Mouse (Mus musculus): Measurements from ENCODE around the gene Heg1. TPM values are rescaled to one million over a fixed set of nuclear protein-coding genes. Genes with fewer than 3 reads are reported as not detected.

The Heg1 gene
- polyA plus RNA-seq, 1 experiment: 23.4 TPM

DNA sequence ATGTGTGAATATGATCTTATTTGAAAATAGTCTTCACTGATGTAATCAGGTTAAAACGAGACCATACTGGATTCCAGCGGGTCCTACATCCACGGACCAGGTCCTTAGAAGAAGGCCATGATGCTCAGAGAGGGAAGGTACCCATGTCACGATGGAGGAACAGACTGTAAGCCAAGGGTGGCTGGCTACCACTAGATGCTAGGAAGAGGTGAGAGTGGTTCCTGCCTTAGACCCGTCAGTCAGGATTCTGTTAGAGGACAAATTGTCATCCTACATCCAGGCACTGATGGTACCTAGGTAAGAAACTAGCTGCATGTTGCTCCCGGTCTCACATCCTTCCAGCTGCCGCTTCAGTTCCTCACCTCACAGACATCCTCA is 6.9 kb upstream of the Heg1 start:
- no peak for DNase-seq (ENCODE audit: low read depth)
- TF ChIP-seq CTCF (IDR thresholded peaks at IDR 0.05; ENCODE audit: borderline replicate concordance, extremely low read depth, insufficient read depth, insufficient read length) (no peak), POLR2A (IDR thresholded peaks at IDR 0.05; ENCODE audit: borderline replicate concordance, extremely low read depth, insufficient read depth, insufficient read length, poor library complexity, severe bottlenecking) (no peak)

DNA sequence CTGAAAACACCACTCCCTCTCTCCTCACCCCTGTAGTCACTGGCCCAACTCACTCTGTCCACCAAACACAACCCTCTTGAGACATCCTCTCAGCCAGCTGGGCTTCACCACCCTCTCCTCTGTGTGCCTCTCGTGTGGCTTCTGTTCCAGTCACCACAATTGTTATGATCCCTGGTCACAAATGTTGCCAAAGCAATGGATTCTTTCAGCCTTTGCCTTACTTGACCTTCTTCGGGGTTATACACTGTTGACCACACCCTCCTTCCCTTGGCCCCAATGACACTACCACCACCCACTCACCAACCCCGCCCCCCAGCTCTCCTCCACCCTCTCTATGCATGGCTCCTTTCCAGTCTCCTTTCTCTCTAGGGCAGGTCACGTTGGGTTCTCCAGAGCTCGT is 6.3 kb upstream of the Heg1 start:
- no peak for DNase-seq (ENCODE audit: low read depth)
- TF ChIP-seq POLR2A (IDR thresholded peaks at IDR 0.05; ENCODE audit: borderline replicate concordance, extremely low read depth, insufficient read depth, insufficient read length, poor library complexity, severe bottlenecking) (no peak), CTCF (IDR thresholded peaks at IDR 0.05; ENCODE audit: borderline replicate concordance, extremely low read depth, insufficient read depth, insufficient read length) (no peak)

DNA sequence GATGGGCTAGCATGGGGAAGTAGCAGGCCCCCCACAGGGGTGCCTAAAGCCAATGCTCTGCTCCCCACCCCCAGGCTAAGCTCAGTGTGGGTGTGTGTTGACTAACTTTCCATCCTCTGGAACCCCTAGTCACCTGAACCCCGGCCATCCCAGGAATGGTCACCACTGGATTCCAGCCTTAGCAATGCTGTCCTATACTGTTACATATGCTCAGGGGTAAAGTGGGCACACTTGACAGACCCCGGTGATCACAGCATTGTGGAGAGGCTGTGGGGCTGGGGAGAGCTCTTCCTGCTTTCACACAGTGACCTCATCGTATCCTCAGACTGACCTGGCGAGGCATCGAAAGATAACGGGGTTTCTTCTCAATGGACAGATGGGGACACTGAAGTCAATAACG is 3.9 kb upstream of the Heg1 start:
- no peak for DNase-seq (ENCODE audit: low read depth)
- TF ChIP-seq CTCF (IDR thresholded peaks at IDR 0.05; ENCODE audit: borderline replicate concordance, extremely low read depth, insufficient read depth, insufficient read length) (no peak), POLR2A (IDR thresholded peaks at IDR 0.05; ENCODE audit: borderline replicate concordance, extremely low read depth, insufficient read depth, insufficient read length, poor library complexity, severe bottlenecking) (no peak)

DNA sequence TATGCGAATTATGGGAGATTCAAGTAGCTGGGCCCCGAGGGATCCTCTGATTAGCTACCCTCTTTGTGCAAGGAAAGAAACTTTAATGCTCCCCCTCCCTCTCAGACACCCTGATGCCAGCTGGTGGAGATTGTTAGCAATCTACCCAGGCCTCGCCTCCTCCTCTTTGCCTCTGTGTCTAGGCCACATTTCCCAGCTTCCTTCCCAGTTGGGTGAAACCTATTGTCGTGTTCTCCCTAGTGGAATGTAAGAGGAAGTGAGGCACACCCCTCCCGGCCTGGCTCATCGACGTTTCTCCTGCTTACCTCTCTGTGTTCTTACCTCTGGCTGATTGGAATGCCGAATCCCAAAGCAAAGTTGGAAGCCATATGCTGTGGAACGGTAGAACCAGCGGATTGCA is 3.4 kb upstream of the Heg1 start:
- DNase-seq (ENCODE audit: low read depth): no peak
- TF ChIP-seq POLR2A (IDR thresholded peaks at IDR 0.05; ENCODE audit: borderline replicate concordance, extremely low read depth, insufficient read depth, insufficient read length, poor library complexity, severe bottlenecking) (no peak), CTCF (IDR thresholded peaks at IDR 0.05; ENCODE audit: borderline replicate concordance, extremely low read depth, insufficient read depth, insufficient read length) (no peak)

DNA sequence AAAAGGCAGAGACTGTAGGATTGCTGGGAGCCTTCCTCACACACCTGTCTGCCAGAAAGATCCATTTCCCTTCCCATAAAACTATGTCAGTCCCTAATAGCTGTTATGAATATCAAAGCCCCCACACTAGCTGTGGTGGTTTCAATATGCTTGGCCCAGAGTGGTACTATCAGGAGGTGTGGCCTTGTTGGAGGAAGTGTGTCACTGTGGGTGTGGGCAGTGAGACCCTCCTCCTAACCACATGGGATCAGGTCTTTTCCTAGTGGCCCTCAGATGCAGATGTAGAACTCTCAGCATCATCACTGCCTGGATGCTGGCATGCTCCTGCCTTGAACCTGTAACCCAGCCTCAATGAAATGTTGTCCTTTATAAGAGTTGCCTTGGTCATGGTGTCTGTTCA is 2.5 kb upstream of the Heg1 start:
- no peak for DNase-seq (ENCODE audit: low read depth)
- no peak for TF ChIP-seq CTCF (IDR thresholded peaks at IDR 0.05; ENCODE audit: borderline replicate concordance, extremely low read depth, insufficient read depth, insufficient read length)
- TF ChIP-seq POLR2A (IDR thresholded peaks at IDR 0.05; ENCODE audit: borderline replicate concordance, extremely low read depth, insufficient read depth, insufficient read length, poor library complexity, severe bottlenecking): no peak

DNA sequence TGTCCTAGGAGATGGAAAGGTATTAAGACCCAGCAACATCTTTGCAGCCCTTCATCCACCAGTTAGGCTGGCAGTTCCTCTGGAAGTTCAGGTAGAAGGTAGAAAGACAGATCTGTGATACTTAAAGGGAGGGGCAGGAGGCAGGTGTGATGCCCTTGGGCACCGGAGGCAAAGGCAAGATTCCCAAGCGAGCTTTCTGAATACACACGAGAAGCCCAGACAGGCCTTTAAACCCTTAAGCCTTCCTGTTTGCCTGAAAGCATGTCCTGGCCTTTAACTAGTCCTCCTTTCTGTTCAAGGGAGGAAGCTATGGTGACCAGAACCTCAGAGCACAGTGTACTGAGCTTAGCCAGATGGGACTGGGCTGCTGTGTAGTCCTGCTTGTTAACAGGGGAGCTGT is 1.5 kb upstream of the Heg1 start:
- TF ChIP-seq POLR2A (IDR thresholded peaks at IDR 0.05; ENCODE audit: borderline replicate concordance, extremely low read depth, insufficient read depth, insufficient read length, poor library complexity, severe bottlenecking) (no peak), CTCF (IDR thresholded peaks at IDR 0.05; ENCODE audit: borderline replicate concordance, extremely low read depth, insufficient read depth, insufficient read length) (no peak)

DNA sequence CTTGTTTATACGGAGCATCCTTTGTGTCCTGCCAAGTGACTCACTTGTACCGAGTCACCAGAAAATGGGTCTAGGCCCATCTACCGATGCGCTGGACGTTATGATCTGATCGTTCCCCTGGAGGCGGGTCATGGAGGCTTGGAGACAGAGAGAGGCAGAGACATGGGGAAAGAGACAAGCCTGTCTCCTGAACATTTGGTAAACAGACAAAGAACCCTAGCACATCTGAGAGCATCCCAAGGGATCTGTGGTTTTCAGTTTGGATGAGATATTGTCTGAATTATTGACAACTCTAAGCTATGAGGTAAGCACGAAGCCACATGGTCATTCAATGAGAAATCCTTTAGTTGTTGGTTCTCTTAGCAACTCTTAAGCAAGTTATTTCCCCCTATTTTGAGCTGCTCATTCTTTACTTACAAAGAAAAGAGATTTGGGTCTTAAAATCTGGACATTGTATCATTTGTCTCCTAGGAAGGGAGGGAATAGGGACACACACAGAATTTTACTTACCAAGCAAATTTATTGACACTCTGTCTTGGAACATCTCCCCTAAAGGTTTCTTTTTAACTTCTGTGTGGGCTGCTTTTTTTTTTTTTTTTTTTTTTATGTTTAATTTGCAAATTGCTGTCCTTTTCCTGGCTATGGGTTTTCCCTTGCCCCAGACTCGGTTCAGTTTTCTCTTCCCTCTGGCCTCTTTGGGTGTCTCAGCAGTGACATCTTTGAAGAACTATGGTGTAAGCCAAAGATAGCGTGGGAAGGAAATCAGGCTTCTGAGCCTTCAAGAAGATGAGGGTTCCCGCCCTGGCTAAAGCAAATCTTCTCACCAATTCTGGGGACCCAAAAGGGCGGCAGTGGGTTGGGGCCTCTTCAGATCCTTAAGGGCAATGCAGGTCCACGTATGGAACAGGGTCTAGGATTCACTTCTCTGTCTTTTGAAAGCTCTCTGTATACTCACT is 686 bp upstream of the Heg1 start:
- no peak for DNase-seq (ENCODE audit: low read depth)
- TF ChIP-seq POLR2A (IDR thresholded peaks at IDR 0.05; ENCODE audit: borderline replicate concordance, extremely low read depth, insufficient read depth, insufficient read length, poor library complexity, severe bottlenecking): no peak
- no peak for TF ChIP-seq CTCF (IDR thresholded peaks at IDR 0.05; ENCODE audit: borderline replicate concordance, extremely low read depth, insufficient read depth, insufficient read length)

More for the DNA sequence above, 1.5 kb upstream of the Heg1 start:
- DNase-seq (ENCODE audit: low read depth): no peak

DNA sequence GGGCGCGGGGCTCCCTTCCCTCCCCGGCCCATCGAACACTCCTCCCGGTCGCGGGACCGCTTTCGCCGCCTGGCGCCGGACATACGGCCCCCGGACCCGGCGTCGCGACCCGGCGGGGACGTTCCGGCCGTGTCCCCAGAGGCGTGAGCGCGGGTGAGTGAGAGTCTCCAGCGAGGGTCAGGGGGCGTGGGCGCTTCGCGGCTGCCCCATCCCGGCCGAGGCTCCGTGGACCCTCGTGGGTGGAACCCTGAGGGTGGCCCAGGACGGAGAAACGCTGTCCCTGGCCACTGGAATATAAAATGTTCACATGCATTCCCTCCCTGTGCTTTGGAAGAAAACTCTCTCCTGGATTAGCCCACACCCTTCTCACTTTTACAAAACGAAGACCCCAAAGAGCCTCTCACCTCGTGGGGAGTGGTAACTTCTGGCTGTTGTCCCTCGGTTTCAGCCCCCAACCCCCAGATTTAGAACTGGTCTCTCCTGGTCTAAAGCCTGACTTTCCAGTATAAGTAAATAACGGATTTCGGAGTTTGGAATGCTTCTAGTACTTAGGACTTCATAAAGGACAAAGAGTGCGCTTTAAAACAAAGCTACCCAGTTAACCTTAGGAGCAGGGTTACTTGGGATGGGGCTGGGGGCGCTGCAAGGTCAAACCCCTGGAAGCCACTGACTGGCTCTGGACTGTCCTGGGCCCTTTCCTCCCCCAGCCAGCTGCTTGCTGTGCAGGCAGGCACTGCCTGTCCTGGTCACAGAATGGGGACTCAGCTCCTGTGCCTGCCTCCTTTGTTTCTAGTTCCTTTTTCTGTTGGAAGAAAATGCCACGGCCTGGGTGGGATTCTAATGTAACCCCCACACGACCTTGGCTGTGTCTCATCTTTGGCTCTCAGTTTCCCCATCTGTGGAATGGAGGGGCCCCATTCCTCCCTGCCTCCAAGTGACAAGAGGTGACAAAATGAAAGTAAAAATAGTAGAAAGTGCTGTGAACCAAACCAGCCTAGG is 832 bp downstream of the Heg1 start:
- TF ChIP-seq CTCF (IDR thresholded peaks at IDR 0.05; ENCODE audit: borderline replicate concordance, extremely low read depth, insufficient read depth, insufficient read length): no peak
- no peak for TF ChIP-seq POLR2A (IDR thresholded peaks at IDR 0.05; ENCODE audit: borderline replicate concordance, extremely low read depth, insufficient read depth, insufficient read length, poor library complexity, severe bottlenecking)
- no peak for DNase-seq (ENCODE audit: low read depth)

DNA sequence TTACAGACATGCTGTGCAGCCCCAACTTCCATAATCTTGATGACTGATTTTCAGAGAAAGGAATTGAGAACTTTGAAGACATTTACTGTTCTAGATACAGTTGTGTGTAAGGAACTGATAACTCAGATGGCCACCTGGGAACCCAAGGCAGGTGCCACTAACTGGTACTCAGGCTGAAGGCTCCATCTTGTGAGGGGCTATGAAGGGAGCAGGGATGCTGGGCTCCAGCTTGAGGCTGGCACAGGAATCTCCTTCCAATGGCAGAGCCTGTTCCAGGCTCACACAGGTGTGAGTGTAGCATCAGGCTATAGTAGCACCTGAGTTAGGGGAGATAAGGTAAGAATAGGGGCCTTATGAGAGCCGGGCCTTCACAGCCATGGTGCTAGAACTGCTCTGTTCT is 1.9 kb downstream of the Heg1 start:
- TF ChIP-seq POLR2A (IDR thresholded peaks at IDR 0.05; ENCODE audit: borderline replicate concordance, extremely low read depth, insufficient read depth, insufficient read length, poor library complexity, severe bottlenecking) (no peak), CTCF (IDR thresholded peaks at IDR 0.05; ENCODE audit: borderline replicate concordance, extremely low read depth, insufficient read depth, insufficient read length) (no peak)
- DNase-seq (ENCODE audit: low read depth): no peak

DNA sequence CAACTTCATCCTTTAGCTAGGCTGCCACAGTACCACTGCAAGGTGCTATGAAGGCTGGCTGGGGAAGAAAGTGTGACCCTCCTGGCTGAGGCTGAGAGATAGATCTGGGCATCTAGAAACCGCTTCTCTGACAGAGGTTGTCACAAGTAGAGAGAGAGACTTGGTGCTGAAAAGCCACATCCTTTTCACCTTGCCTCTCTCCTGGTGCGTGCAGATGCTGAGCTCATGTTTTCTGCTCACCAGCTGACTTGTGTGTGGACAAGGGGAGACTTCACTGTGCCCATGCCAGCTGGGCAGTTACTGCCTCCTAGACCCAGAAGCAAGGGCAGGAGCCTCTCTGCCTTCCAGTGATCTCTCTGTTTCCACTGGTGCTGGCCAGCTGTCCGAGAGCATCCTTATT is 3.6 kb downstream of the Heg1 start:
- TF ChIP-seq POLR2A (IDR thresholded peaks at IDR 0.05; ENCODE audit: borderline replicate concordance, extremely low read depth, insufficient read depth, insufficient read length, poor library complexity, severe bottlenecking) (no peak), CTCF (IDR thresholded peaks at IDR 0.05; ENCODE audit: borderline replicate concordance, extremely low read depth, insufficient read depth, insufficient read length) (no peak)
- no peak for DNase-seq (ENCODE audit: low read depth)
